Mouse (Mus musculus): ENCODE results near the gene Elf1. TPM values are rescaled to one million over a fixed set of nuclear protein-coding genes. Genes with fewer than 3 reads are reported as not detected.
A peak's percentile ranks its signal among the peaks of the same experiment; 100 is the strongest.

Gene Elf1
- polyA plus RNA-seq, 1 experiment = 3.9 TPM

- Histone ChIP-seq H3K27me3 (ENCODE audit: control insufficient read depth, insufficient read depth, low read length) (no peaks in the 10 kb centered on the region), H3K27ac (ENCODE audit: control insufficient read depth, insufficient read depth, low read depth, low read length) (no peak overlapping the region; the same call in 1 of the 2 replicates), H3K36me3 (ENCODE audit: control insufficient read depth, insufficient read depth, low read length) (no peaks in the 10 kb centered on the region), H3K4me1 (ENCODE audit: control insufficient read depth, insufficient read depth, low read length) (no peaks in the 10 kb centered on the region; the same call in 1 of the 2 replicates), H3K4me3 (ENCODE audit: control insufficient read depth, low read depth, low read length) (no peak overlapping the region)
- TF ChIP-seq CTCF (IDR thresholded peaks at IDR 0.05; ENCODE audit: control insufficient read depth, insufficient read depth, insufficient replicate concordance, low read depth, low read length) (no peak), POLR2A (IDR thresholded peaks at IDR 0.05; ENCODE audit: control insufficient read depth, low read depth, low read length) (no peak)
Measured at GRCm38 (mm10) chr14:79517185-79517740, 36.3 kb downstream of the Elf1 start.

- no peaks in the 10 kb centered on the region; the same call in 1 of the 2 replicates for H3K4me1 ChIP-seq (ENCODE audit: control insufficient read depth, insufficient read depth, low read length)
- TF ChIP-seq CTCF (IDR thresholded peaks at IDR 0.05; ENCODE audit: control insufficient read depth, insufficient read depth, insufficient replicate concordance, low read depth, low read length) (no peak), POLR2A (IDR thresholded peaks at IDR 0.05; ENCODE audit: control insufficient read depth, low read depth, low read length) (no peak)
- H3K36me3 ChIP-seq (ENCODE audit: control insufficient read depth, insufficient read depth, low read length) = no peaks in the 10 kb centered on the region
- H3K27ac ChIP-seq (ENCODE audit: control insufficient read depth, insufficient read depth, low read depth, low read length) = no peak overlapping the region
- H3K4me3 ChIP-seq (ENCODE audit: control insufficient read depth, low read depth, low read length) = no peak overlapping the region
- H3K27me3 ChIP-seq (ENCODE audit: control insufficient read depth, insufficient read depth, low read length) = no peaks in the 10 kb centered on the region
Measured at GRCm38 (mm10) chr14:79518123-79518522, 37.1 kb downstream of the Elf1 start.

- Histone ChIP-seq H3K27ac (ENCODE audit: control insufficient read depth, insufficient read depth, low read depth, low read length) (peak overlapping the region; percentile 33; the same call in 1 of the 2 replicates), H3K27me3 (ENCODE audit: control insufficient read depth, insufficient read depth, low read length) (no peaks in the 10 kb centered on the region), H3K4me3 (ENCODE audit: control insufficient read depth, low read depth, low read length) (no peak overlapping the region), H3K4me1 (ENCODE audit: control insufficient read depth, insufficient read depth, low read length) (no peaks in the 10 kb centered on the region; the same call in 1 of the 2 replicates), H3K36me3 (ENCODE audit: control insufficient read depth, insufficient read depth, low read length) (no peaks in the 10 kb centered on the region)
- TF ChIP-seq CTCF (IDR thresholded peaks at IDR 0.05; ENCODE audit: control insufficient read depth, insufficient read depth, insufficient replicate concordance, low read depth, low read length) (no peak), POLR2A (IDR thresholded peaks at IDR 0.05; ENCODE audit: control insufficient read depth, low read depth, low read length) (no peak)
Measured at GRCm38 (mm10) chr14:79518761-79519662, 38.0 kb downstream of the Elf1 start.

- Histone ChIP-seq H3K27ac (ENCODE audit: control insufficient read depth, insufficient read depth, low read depth, low read length) (peak overlapping the region; percentile 25; the same call in 1 of the 2 replicates), H3K36me3 (ENCODE audit: control insufficient read depth, insufficient read depth, low read length) (no peaks in the 10 kb centered on the region), H3K4me3 (ENCODE audit: control insufficient read depth, low read depth, low read length) (no peak overlapping the region), H3K27me3 (ENCODE audit: control insufficient read depth, insufficient read depth, low read length) (no peaks in the 10 kb centered on the region), H3K4me1 (ENCODE audit: control insufficient read depth, insufficient read depth, low read length) (no peaks in the 10 kb centered on the region; the same call in 1 of the 2 replicates)
- no peak for TF ChIP-seq CTCF (IDR thresholded peaks at IDR 0.05; ENCODE audit: control insufficient read depth, insufficient read depth, insufficient replicate concordance, low read depth, low read length)
Measured at GRCm38 (mm10) chr14:79519663-79519975, 38.6 kb downstream of the Elf1 start.

- Histone ChIP-seq H3K4me3 (ENCODE audit: control insufficient read depth, low read depth, low read length) (no peak overlapping the region), H3K36me3 (ENCODE audit: control insufficient read depth, insufficient read depth, low read length) (no peaks in the 10 kb centered on the region), H3K27ac (ENCODE audit: control insufficient read depth, insufficient read depth, low read depth, low read length) (no peak overlapping the region), H3K27me3 (ENCODE audit: control insufficient read depth, insufficient read depth, low read length) (no peaks in the 10 kb centered on the region), H3K4me1 (ENCODE audit: control insufficient read depth, insufficient read depth, low read length) (no peaks in the 10 kb centered on the region; the same call in 1 of the 2 replicates)
- TF ChIP-seq POLR2A (IDR thresholded peaks at IDR 0.05; ENCODE audit: control insufficient read depth, low read depth, low read length) = no peak
- no peak for TF ChIP-seq CTCF (IDR thresholded peaks at IDR 0.05; ENCODE audit: control insufficient read depth, insufficient read depth, insufficient replicate concordance, low read depth, low read length)
Measured at GRCm38 (mm10) chr14:79520612-79521011, 39.6 kb downstream of the Elf1 start.

GRCm38 (mm10) chr14:79521056-79521455 is 40.1 kb downstream of the Elf1 start:
- no peak for TF ChIP-seq CTCF (IDR thresholded peaks at IDR 0.05; ENCODE audit: control insufficient read depth, insufficient read depth, insufficient replicate concordance, low read depth, low read length)
- TF ChIP-seq POLR2A (IDR thresholded peaks at IDR 0.05; ENCODE audit: control insufficient read depth, low read depth, low read length) = no peak

GRCm38 (mm10) chr14:79521471-79522117 is 40.6 kb downstream of the Elf1 start:
- H3K4me3 ChIP-seq (ENCODE audit: control insufficient read depth, low read depth, low read length) = no peak overlapping the region
- no peaks in the 10 kb centered on the region; the same call in 1 of the 2 replicates for H3K4me1 ChIP-seq (ENCODE audit: control insufficient read depth, insufficient read depth, low read length)
- H3K27me3 ChIP-seq (ENCODE audit: control insufficient read depth, insufficient read depth, low read length) = no peaks in the 10 kb centered on the region
- TF ChIP-seq CTCF (IDR thresholded peaks at IDR 0.05; ENCODE audit: control insufficient read depth, insufficient read depth, insufficient replicate concordance, low read depth, low read length) = no peak
- no peak for TF ChIP-seq POLR2A (IDR thresholded peaks at IDR 0.05; ENCODE audit: control insufficient read depth, low read depth, low read length)
- no peaks in the 10 kb centered on the region for H3K36me3 ChIP-seq (ENCODE audit: control insufficient read depth, insufficient read depth, low read length)
- H3K27ac ChIP-seq (ENCODE audit: control insufficient read depth, insufficient read depth, low read depth, low read length) = no peak overlapping the region

More at GRCm38 (mm10) chr14:79521056-79521455, 40.1 kb downstream of the Elf1 start:
- no peak overlapping the region for H3K4me3 ChIP-seq (ENCODE audit: control insufficient read depth, low read depth, low read length)
- H3K36me3 ChIP-seq (ENCODE audit: control insufficient read depth, insufficient read depth, low read length) = no peaks in the 10 kb centered on the region
- H3K27me3 ChIP-seq (ENCODE audit: control insufficient read depth, insufficient read depth, low read length) = no peaks in the 10 kb centered on the region
- no peak overlapping the region for H3K27ac ChIP-seq (ENCODE audit: control insufficient read depth, insufficient read depth, low read depth, low read length)
- no peaks in the 10 kb centered on the region; the same call in 1 of the 2 replicates for H3K4me1 ChIP-seq (ENCODE audit: control insufficient read depth, insufficient read depth, low read length)
